Mouse (Mus musculus) forebrain, postnatal 0 days (tissue): ENCODE measurements around the gene Zfp934. TPM values are rescaled to one million over a fixed set of nuclear protein-coding genes. Genes with fewer than 3 reads are reported as not detected.
"Not testable (repeated sequence)": the region's sequence is repeated elsewhere in the genome, so short reads cannot be mapped to it uniquely, and the experiment has no call there.

Experiments
- ATAC-seq: fragments of 200-750 bp; cut with Nextera tagmentation; 2 replicates; pipeline ENCODE4 v1.8.0; 2017; ENCODE audit warnings: mild to moderate bottlenecking, moderate library complexity
- DNase-seq: peaks from one replicate; pipeline ENCODE4 v3.0.0-alpha.2; 2015
- H3K27ac ChIP-seq: fragments of 300-500 bp; sonication (generic); 2 replicates; pipeline ENCODE4 v1.5.1; 2014; ENCODE audit warnings: low read depth, mild to moderate bottlenecking, antibody characterized with exemption, low read length, moderate library complexity, mixed read lengths
- H3K27me3 ChIP-seq: fragments of 300-500 bp; sonication (generic); 2 replicates; pipeline ENCODE4 v1.6.1; 2014; ENCODE audit warnings: mild to moderate bottlenecking, low read length, mixed read lengths; ENCODE audit not compliant: insufficient read depth
- H3K36me3 ChIP-seq: fragments of 300-500 bp; sonication (generic); 2 replicates; pipeline ENCODE4 v1.6.1; 2014; ENCODE audit warnings: mild to moderate bottlenecking, moderate library complexity; ENCODE audit not compliant: insufficient read depth
- H3K4me1 ChIP-seq: fragments of 300-500 bp; sonication (generic); 2 replicates; pipeline ENCODE4 v1.6.1; 2014; ENCODE audit warnings: antibody characterized with exemption; ENCODE audit not compliant: insufficient read depth
- H3K4me2 ChIP-seq: fragments of 300-500 bp; sonication (generic); 2 replicates; pipeline ENCODE4 v1.6.1; 2014; ENCODE audit warnings: low read depth, mild to moderate bottlenecking, moderate library complexity
- H3K4me3 ChIP-seq: fragments of 300-500 bp; sonication (generic); 2 replicates; pipeline ENCODE4 v1.5.1; 2014; ENCODE audit warnings: low read depth, low read length, mixed read lengths
- H3K9ac ChIP-seq: fragments of 300-500 bp; sonication (generic); 2 replicates; pipeline ENCODE4 v1.6.1; 2014; ENCODE audit warnings: mild to moderate bottlenecking
- H3K9me3 ChIP-seq: fragments of 300-500 bp; sonication (generic); 2 replicates; pipeline ENCODE4 v1.6.1; 2016; ENCODE audit warnings: low read length
- WGBS: fragments of 180-500 bp; shearing (Covaris S2); extraction: QIAGEN DNeasy Blood & Tissue Kit; methylation state at CpG from one replicate; pipeline ENCODE4 v1.1.7; 2014; 5-methylcytosine and 5-hydroxymethylcytosine counted together
- polyA plus RNA-seq: library from polyadenylated mRNA; unstranded; fragments of >200 nt; fragmentation: Nextera tagmentation; extraction: Ambion mirVana; gene quantifications from 2 replicates; pipeline ENCODE4 v1.2.1, GENCODE M21; 2015
- total RNA-seq: library from RNA; depleted of rRNA; stranded (reverse); fragments of >200 nt; gene quantifications from 2 replicates; pipeline ENCODE4 v1.2.3, GENCODE M21; 2014; rRNA removed

The Zfp934 gene
- total RNA-seq (6.0 and 7.3 TPM in 2 replicates), polyA plus RNA-seq (6.3 and 8.2 TPM in 2 replicates)

GRCm38 (mm10) chr13:62571099-62571498 is at the start of gene Zfp934:
Gene Zfp934, minus strand, starts transcription at chr13:62571199.
- ATAC-seq, H3K36me3 ChIP-seq, H3K9me3 ChIP-seq, H3K4me2 ChIP-seq, H3K4me1 ChIP-seq, DNase-seq, H3K27me3 ChIP-seq, H3K4me3 ChIP-seq, H3K27ac ChIP-seq, H3K9ac ChIP-seq: not testable (repeated sequence)
- 84% methylated on average over 3 of the region's 6 CpGs for WGBS

DNA sequence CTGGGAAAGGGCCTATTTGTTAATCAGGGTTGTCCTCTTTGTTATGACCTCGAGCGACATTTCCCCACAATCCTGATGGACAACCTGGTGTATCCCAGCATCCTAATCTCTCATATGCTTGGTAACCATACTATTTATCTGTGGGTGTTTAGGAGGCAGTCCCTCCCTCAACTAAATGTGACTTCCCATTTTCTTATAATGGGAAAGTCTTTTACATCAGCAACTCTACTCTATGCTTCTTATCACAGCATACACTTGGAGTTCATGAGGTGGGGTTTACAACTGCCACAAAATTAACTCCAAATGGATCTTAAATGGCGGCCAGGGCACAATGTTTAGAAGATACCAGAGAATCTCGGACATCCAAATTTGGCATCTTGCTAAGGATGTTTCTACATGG is 46.5 kb upstream of the Zfp934 start:
- not testable (repeated sequence) for H3K4me1 ChIP-seq, ATAC-seq, H3K4me2 ChIP-seq, H3K27me3 ChIP-seq, H3K9me3 ChIP-seq, H3K27ac ChIP-seq, H3K4me3 ChIP-seq, DNase-seq, H3K36me3 ChIP-seq, H3K9ac ChIP-seq
- WGBS = 98% methylated on average over 4 of the region's 4 CpGs

- not testable (repeated sequence) for DNase-seq, ATAC-seq, H3K9me3 ChIP-seq, H3K27me3 ChIP-seq, H3K4me3 ChIP-seq, H3K36me3 ChIP-seq, H3K27ac ChIP-seq, H3K4me1 ChIP-seq, H3K4me2 ChIP-seq, H3K9ac ChIP-seq
- 42% methylated on average over 1 of the region's 1 CpGs for WGBS
Observed at GRCm38 (mm10) chr13:62561696-62562095, 9.3 kb downstream of the Zfp934 start.

DNA sequence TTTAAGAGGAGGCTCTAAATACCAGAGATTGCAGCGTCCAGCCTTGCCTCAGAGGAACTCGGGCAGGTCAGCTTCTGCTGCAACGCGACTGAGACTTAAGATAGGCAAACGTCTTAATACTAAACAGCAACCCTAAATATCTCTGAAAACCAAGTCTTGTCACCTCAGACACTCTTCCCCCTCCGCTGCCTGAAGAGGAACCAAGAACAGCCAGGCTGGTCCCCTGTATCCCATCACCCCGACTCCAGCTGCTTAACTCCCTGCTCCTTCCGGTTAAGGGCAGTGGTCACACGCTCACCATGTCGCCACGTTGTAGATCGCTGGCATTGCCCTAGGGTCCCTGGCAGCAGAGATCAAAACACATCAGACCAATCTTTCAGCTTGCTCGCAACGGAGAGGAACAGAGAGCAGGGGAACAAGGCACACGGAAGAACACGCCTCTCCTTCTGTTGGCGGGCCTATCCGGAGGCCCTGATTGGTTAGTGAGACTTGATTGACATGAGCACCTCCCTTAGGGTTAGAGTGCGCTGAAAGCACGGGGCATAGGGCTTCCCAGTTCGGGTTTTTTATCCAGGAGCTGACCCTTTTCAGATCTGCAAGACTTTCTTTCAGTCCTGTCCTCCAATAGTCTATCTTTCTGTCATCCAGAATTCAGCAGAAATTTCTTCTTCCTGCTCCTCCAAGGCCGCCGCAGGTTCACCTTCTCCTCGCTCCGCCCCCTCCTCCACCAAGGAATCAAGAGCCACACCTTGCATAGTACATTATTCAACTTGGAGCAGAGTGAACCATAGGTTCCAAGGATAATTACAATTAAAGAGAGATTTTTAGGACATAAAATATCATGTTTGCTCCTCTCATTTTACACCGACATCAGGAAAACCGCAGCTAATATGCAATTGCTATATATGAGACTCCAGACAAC is 12.5 kb downstream of the Zfp934 start, which contains the start of gene Zfp935:
Gene Zfp935 (minus strand): TSS at position 323 of the 922 bp plus-strand sequence.
- peak within 1 kb of the TSS; percentile 34 for H3K4me3 ChIP-seq
- peak within 1 kb of the TSS; percentile 54 for H3K4me2 ChIP-seq
- peak within 1 kb of the TSS; percentile 47 for H3K9ac ChIP-seq
- not testable (repeated sequence) for H3K4me1 ChIP-seq, H3K36me3 ChIP-seq, H3K9me3 ChIP-seq, H3K27ac ChIP-seq, H3K27me3 ChIP-seq
- ATAC-seq (peak; percentile 68; the same call in 1 of the 2 replicates), DNase-seq (peak; percentile 24)
- 1% methylated on average over 25 of the region's 27 CpGs for WGBS

DNA sequence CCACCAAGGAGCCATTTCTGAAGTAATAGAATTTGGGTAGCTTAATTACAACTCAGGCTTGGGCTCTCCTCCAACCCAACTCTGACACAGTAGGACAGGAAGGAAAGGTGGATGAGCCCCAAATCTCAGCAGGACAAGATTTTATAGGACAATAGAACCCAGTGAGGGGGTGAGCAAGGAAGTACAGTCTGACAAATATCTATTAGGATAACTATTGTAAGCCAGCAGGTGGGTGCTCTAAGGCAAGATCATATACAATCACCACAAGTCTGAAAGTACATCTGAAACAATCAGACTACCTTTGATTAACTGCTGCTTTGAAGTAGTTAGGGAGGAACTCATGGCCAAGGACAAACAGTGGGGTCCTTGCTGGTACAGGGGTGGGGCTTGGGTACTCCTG is 40.9 kb downstream of the Zfp934 start:
- not testable (repeated sequence) for H3K4me3 ChIP-seq, H3K27me3 ChIP-seq, H3K9ac ChIP-seq, H3K4me2 ChIP-seq, H3K36me3 ChIP-seq, DNase-seq, H3K27ac ChIP-seq, H3K9me3 ChIP-seq, H3K4me1 ChIP-seq, ATAC-seq

DNA sequence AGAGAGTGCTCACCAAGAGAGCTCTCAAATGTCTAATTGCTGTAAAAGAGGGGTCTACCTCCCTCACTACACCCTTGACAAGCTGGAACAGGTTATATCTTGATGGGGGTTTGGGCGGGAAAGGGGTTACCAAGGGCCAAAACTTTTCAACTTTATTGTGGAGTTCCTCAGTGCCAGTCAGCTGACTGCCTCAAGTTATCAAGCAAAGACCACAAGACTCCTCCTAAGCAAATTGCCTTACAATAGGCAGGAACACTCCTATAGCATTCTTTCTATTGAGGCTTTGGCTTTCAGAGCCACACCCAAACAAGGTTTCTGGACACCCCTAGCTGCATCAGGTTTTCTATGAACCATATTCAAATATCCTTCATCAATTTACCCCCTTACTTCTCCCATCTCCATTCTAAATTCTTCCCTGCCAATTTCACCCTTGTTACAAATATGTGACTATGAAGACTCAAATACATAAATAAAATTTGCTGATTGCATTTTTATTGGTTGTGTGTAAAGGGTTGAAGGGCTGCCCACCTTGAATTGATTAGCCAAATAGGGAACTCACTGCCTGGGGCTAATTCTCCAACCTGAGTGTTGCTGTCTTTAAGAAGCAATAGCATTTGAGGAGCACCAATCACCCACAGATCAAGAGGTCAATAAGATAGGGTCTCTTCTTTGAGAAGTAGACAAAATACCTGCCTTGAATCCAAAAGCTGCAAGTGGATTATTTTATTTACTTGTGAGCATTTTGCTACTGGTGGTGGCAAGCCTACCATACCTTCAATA is 60.2 kb downstream of the Zfp934 start:
- not testable (repeated sequence) for H3K4me3 ChIP-seq, ATAC-seq

GRCm38 (mm10) chr13:62472661-62473060 is 98.3 kb downstream of the Zfp934 start:
- 90% methylated on average over 8 of the region's 8 CpGs for WGBS
- H3K36me3 ChIP-seq, DNase-seq, H3K4me3 ChIP-seq, H3K4me1 ChIP-seq, ATAC-seq, H3K9me3 ChIP-seq, H3K27me3 ChIP-seq, H3K27ac ChIP-seq, H3K9ac ChIP-seq, H3K4me2 ChIP-seq: not testable (repeated sequence)

More for the DNA sequence above, 60.2 kb downstream of the Zfp934 start:
- not testable (repeated sequence) for H3K9ac ChIP-seq, H3K4me2 ChIP-seq, H3K27me3 ChIP-seq, DNase-seq, H3K4me1 ChIP-seq, H3K9me3 ChIP-seq, H3K36me3 ChIP-seq, H3K27ac ChIP-seq
- WGBS = 96% methylated on average over 1 of the region's 1 CpGs
